Mouse (Mus musculus) leukemia stem cell, adult 10-12 weeks (primary cell): ENCODE results near the gene D10Jhu81e. TPM values are rescaled to one million over a fixed set of nuclear protein-coding genes. Genes with fewer than 3 reads are reported as not detected.

Experiments
- polyA plus RNA-seq: library from polyadenylated mRNA; stranded (reverse); fragments of >175 nt; gene quantifications from 2 replicates; pipeline ENCODE4 v1.2.3, GENCODE M21; 2012; ENCODE audit warnings: low replicate concordance

D10Jhu81e gene
- 50.2 and 67.1 TPM in 2 replicates for polyA plus RNA-seq

GRCm38 (mm10) chr10:78169281-78170042 lies at the start of gene D10Jhu81e:
TSS of gene D10Jhu81e (minus strand) at chr10:78169782.

GRCm38 (mm10) chr10:78184531-78185380 lies 15.2 kb upstream of the D10Jhu81e start, which contains the start of gene Pwp2:
TSS of gene Pwp2 (minus strand) at chr10:78185149.

Other genes starting within 250 kb of the D10Jhu81e start
- gene Trpm2, start 199.2 kb downstream of the D10Jhu81e start, polyA plus RNA-seq: 2.6 and 5.5 TPM in 2 replicates
- gene 1810043G02Rik, start 191.3 kb downstream of the D10Jhu81e start, polyA plus RNA-seq: 16.9 and 22.6 TPM in 2 replicates
- gene Pfkl, start 159.7 kb downstream of the D10Jhu81e start, polyA plus RNA-seq: 84.1 and 114 TPM in 2 replicates
- gene Dnmt3l, start 127.8 kb downstream of the D10Jhu81e start, polyA plus RNA-seq: 0.14 TPM in 1 of 2 replicates, not detected in the other
- gene Aire, start 126.2 kb downstream of the D10Jhu81e start, polyA plus RNA-seq: 1.5 and 1.6 TPM in 2 replicates
- gene Icosl, start 100.5 kb downstream of the D10Jhu81e start, polyA plus RNA-seq: 2.5 and 30.0 TPM in 2 replicates
- 7.0 and 12.9 TPM in 2 replicates for gene Pwp2, start 15.4 kb upstream of the D10Jhu81e start, polyA plus RNA-seq
- gene Trappc10, start 74.9 kb upstream of the D10Jhu81e start, polyA plus RNA-seq: 91.7 and 130 TPM in 2 replicates
- gene Agpat3, start 182.7 kb upstream of the D10Jhu81e start, polyA plus RNA-seq: 107 and 141 TPM in 2 replicates
- gene Rrp1, start 243.3 kb upstream of the D10Jhu81e start, polyA plus RNA-seq: 140 and 152 TPM in 2 replicates